Mouse (Mus musculus) forebrain, embryonic 16.5 days (tissue): ENCODE data around the gene Usp53. TPM values are rescaled to one million over a fixed set of nuclear protein-coding genes. Genes with fewer than 3 reads are reported as not detected.
"Not testable (repeated sequence)": the region's sequence is repeated elsewhere in the genome, so short reads cannot be mapped to it uniquely, and the experiment has no call there.

Experiments used
- ATAC-seq: fragments of 200-750 bp; cut with Nextera tagmentation; 2 replicates; pipeline ENCODE4 v1.8.0; 2017; ENCODE audit warnings: mild to moderate bottlenecking, moderate library complexity
- H3K27ac ChIP-seq: fragments of 300-500 bp; sonication (generic); 2 replicates; pipeline ENCODE4 v1.5.1; 2014; ENCODE audit warnings: low read length, control low read depth
- H3K27me3 ChIP-seq: fragments of 300-500 bp; sonication (generic); replicated peaks from 2 replicates; pipeline ENCODE4 v1.6.1; 2014; ENCODE audit warnings: low read length; ENCODE audit not compliant: control insufficient read depth, insufficient read depth
- H3K36me3 ChIP-seq: fragments of 300-500 bp; sonication (generic); 2 replicates; pipeline ENCODE4 v1.6.1; 2014; ENCODE audit not compliant: control insufficient read depth, insufficient read depth
- H3K4me1 ChIP-seq: fragments of 300-500 bp; sonication (generic); replicated peaks from 2 replicates; pipeline ENCODE4 v1.6.1; 2014; ENCODE audit warnings: low read length; ENCODE audit not compliant: control insufficient read depth, insufficient read depth
- H3K4me2 ChIP-seq: fragments of 300-500 bp; sonication (generic); 2 replicates; pipeline ENCODE4 v1.6.1; 2014; ENCODE audit warnings: mild to moderate bottlenecking, low read length, control low read depth
- H3K4me3 ChIP-seq: fragments of 300-500 bp; sonication (generic); replicated peaks from 2 replicates; pipeline ENCODE4 v1.5.1; 2014; ENCODE audit warnings: mild to moderate bottlenecking, low read length, control low read depth
- H3K9ac ChIP-seq: fragments of 300-500 bp; sonication (generic); replicated peaks from 2 replicates; pipeline ENCODE4 v1.6.1; 2014; ENCODE audit warnings: low read depth, low read length, control low read depth
- H3K9me3 ChIP-seq: fragments of 300-500 bp; sonication (generic); 2 replicates; pipeline ENCODE4 v1.6.1; 2016; ENCODE audit warnings: low read length; ENCODE audit not compliant: control insufficient read depth
- WGBS: fragments of 180-500 bp; shearing (Covaris S2); extraction: QIAGEN DNeasy Blood & Tissue Kit; methylation state at CpG from one replicate; pipeline ENCODE4 v1.1.7; 2014; 5-methylcytosine and 5-hydroxymethylcytosine counted together
- polyA plus RNA-seq: library from polyadenylated mRNA; unstranded; fragments of >200 nt; fragmentation: Nextera tagmentation; extraction: Ambion mirVana; gene quantifications from 2 replicates; pipeline ENCODE4 v1.2.1, GENCODE M21; 2015

The Usp53 gene
- polyA plus RNA-seq, 1 experiment from 2014 or later = 6.4 TPM

- 80% methylated on average over 3 of the region's 3 CpGs for WGBS
- Histone ChIP-seq H3K4me1 (peaks cover 3% of the 10 kb centered on the region; the same call in 1 of the 2 replicates), H3K27ac (no peak overlapping the region), H3K4me2 (no peak overlapping the region), H3K36me3 (peaks cover 3% of the 10 kb centered on the region; the same call in 1 of the 2 replicates), H3K4me3 (no peak overlapping the region), H3K9me3 (no peaks in the 10 kb centered on the region), H3K27me3 (no peaks in the 10 kb centered on the region), H3K9ac (no peak overlapping the region)
- ATAC-seq = no peak
Observed at GRCm38 (mm10) chr3:122972126-122972822, 12.0 kb downstream of the Usp53 start.

GRCm38 (mm10) chr3:122968391-122968790 is 15.9 kb downstream of the Usp53 start:
- no peaks in the 10 kb centered on the region for H3K9me3 ChIP-seq
- WGBS = 91% methylated on average over 9 of the region's 9 CpGs
- peaks cover 3% of the 10 kb centered on the region; the same call in 1 of the 2 replicates for H3K36me3 ChIP-seq
- H3K27me3 ChIP-seq = no peaks in the 10 kb centered on the region
- H3K4me1 ChIP-seq = no peaks in the 10 kb centered on the region
- H3K4me3 ChIP-seq = no peak overlapping the region
- no peak overlapping the region for H3K4me2 ChIP-seq
- no peak overlapping the region for H3K27ac ChIP-seq
- H3K9ac ChIP-seq = no peak overlapping the region
- ATAC-seq = no peak

- no peak overlapping the region for H3K9ac ChIP-seq
- WGBS = 87% methylated on average over 5 of the region's 5 CpGs
- no peak overlapping the region for H3K4me2 ChIP-seq
- H3K36me3 ChIP-seq = peaks cover 3% of the 10 kb centered on the region; the same call in 1 of the 2 replicates
- no peaks in the 10 kb centered on the region for H3K27me3 ChIP-seq
- no peaks in the 10 kb centered on the region for H3K4me1 ChIP-seq
- no peak for ATAC-seq
- no peak overlapping the region for H3K4me3 ChIP-seq
- no peaks in the 10 kb centered on the region for H3K9me3 ChIP-seq
- no peak overlapping the region for H3K27ac ChIP-seq
Observed at GRCm38 (mm10) chr3:122964301-122964700, 20.0 kb downstream of the Usp53 start.

GRCm38 (mm10) chr3:122950129-122950528 is 34.2 kb downstream of the Usp53 start:
- no peak overlapping the region for H3K4me2 ChIP-seq
- no peaks in the 10 kb centered on the region for H3K4me1 ChIP-seq
- H3K27ac ChIP-seq = no peak overlapping the region
- H3K9me3 ChIP-seq = no peaks in the 10 kb centered on the region
- 95% methylated on average over 2 of the region's 2 CpGs for WGBS
- no peak overlapping the region for H3K4me3 ChIP-seq
- ATAC-seq = no peak
- no peaks in the 10 kb centered on the region for H3K27me3 ChIP-seq
- peaks cover 3% of the 10 kb centered on the region; the same call in 1 of the 2 replicates for H3K36me3 ChIP-seq
- no peak overlapping the region for H3K9ac ChIP-seq

- Histone ChIP-seq H3K4me1 (no peaks in the 10 kb centered on the region), H3K4me2 (no peak overlapping the region), H3K9me3 (no peaks in the 10 kb centered on the region), H3K27ac (no peak overlapping the region), H3K27me3 (no peaks in the 10 kb centered on the region), H3K9ac (no peak overlapping the region), H3K4me3 (no peak overlapping the region), H3K36me3 (no peaks in the 10 kb centered on the region)
- WGBS = 83% methylated on average over 6 of the region's 6 CpGs
- ATAC-seq = no peak
Observed at GRCm38 (mm10) chr3:122943387-122943890, 40.9 kb downstream of the Usp53 start.

GRCm38 (mm10) chr3:122939215-122939614 is 45.1 kb downstream of the Usp53 start:
- H3K4me2 ChIP-seq = no peak overlapping the region
- H3K4me3 ChIP-seq = no peak overlapping the region
- WGBS = 86% methylated on average over 2 of the region's 2 CpGs
- no peaks in the 10 kb centered on the region for H3K4me1 ChIP-seq
- no peak for ATAC-seq
- no peaks in the 10 kb centered on the region for H3K27me3 ChIP-seq
- no peak overlapping the region for H3K9ac ChIP-seq
- no peaks in the 10 kb centered on the region for H3K36me3 ChIP-seq
- H3K9me3 ChIP-seq = no peaks in the 10 kb centered on the region
- H3K27ac ChIP-seq = no peak overlapping the region

GRCm38 (mm10) chr3:122937176-122937575 is 47.1 kb downstream of the Usp53 start:
- H3K9ac ChIP-seq, H3K27me3 ChIP-seq, H3K9me3 ChIP-seq, H3K4me3 ChIP-seq, H3K27ac ChIP-seq, H3K36me3 ChIP-seq, ATAC-seq, H3K4me1 ChIP-seq, H3K4me2 ChIP-seq: not testable (repeated sequence)
- WGBS = 60% methylated on average over 13 of the region's 13 CpGs

GRCm38 (mm10) chr3:122932466-122932865 is 51.8 kb downstream of the Usp53 start:
- H3K4me1 ChIP-seq = no peaks in the 10 kb centered on the region

GRCm38 (mm10) chr3:122929723-122930122 is 54.6 kb downstream of the Usp53 start:
- no peak overlapping the region for H3K27ac ChIP-seq
- no peak for ATAC-seq
- H3K36me3 ChIP-seq = peaks cover 6% of the 10 kb centered on the region; the same call in 1 of the 2 replicates
- H3K27me3 ChIP-seq = no peaks in the 10 kb centered on the region
- H3K9me3 ChIP-seq = no peaks in the 10 kb centered on the region
- 90% methylated on average over 6 of the region's 6 CpGs for WGBS
- H3K4me2 ChIP-seq = no peak overlapping the region
- no peak overlapping the region for H3K4me3 ChIP-seq
- H3K4me1 ChIP-seq = peaks cover 4% of the 10 kb centered on the region; the same call in 1 of the 2 replicates
- no peak overlapping the region for H3K9ac ChIP-seq

More at GRCm38 (mm10) chr3:122932466-122932865, 51.8 kb downstream of the Usp53 start:
- ATAC-seq = no peak
- no peaks in the 10 kb centered on the region for H3K27me3 ChIP-seq
- peaks cover 2% of the 10 kb centered on the region; the same call in 1 of the 2 replicates for H3K36me3 ChIP-seq
- no peaks in the 10 kb centered on the region for H3K9me3 ChIP-seq
- no peak overlapping the region for H3K4me2 ChIP-seq
- no peak overlapping the region for H3K9ac ChIP-seq
- WGBS = 94% methylated on average over 1 of the region's 1 CpGs
- H3K27ac ChIP-seq = no peak overlapping the region
- no peak overlapping the region for H3K4me3 ChIP-seq
